Mouse (Mus musculus) ES-Bruce4 (cell line): Measurements from ENCODE around the gene Fkbp11.

Source experiments
- CTCF ChIP-seq: IDR thresholded peaks from one replicate; pipeline ENCODE4 v1.8.1; 2011; ENCODE audit warnings: low read depth, low read length
- POLR2A ChIP-seq: IDR thresholded peaks from one replicate; pipeline ENCODE4 v1.8.1; 2011; ENCODE audit warnings: low read length; ENCODE audit not compliant: insufficient read depth

- TF ChIP-seq CTCF (no peak), POLR2A (no peak)
Measured at GRCm38 (mm10) chr15:98704312-98704711, 23.7 kb downstream of the Fkbp11 start.
